ENCODE assay signal across 20 mouse cellular contexts in the genomic region with DNA sequence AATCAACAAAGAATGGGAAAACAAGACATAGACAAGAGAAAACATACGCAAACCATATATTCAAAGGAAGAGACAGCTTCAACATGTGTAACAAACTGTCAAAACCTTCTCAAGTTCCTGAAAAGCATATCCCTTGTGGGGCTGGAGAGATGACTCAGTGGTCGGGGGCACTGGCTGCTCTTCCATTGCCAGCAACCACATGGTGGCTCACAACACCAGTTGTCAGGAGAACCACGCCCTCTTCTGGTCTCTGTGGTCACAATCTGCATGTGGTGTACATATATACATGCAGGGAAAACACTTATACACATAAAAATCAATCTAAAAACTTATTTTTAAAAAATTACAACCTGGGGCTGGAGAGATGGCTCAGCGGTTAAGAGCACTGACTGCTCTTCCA. TPM values are rescaled to one million over a fixed set of nuclear protein-coding genes. Genes with fewer than 3 reads are reported as not detected.
DNase-seq lines count a peak whose midpoint lies in the region; ATAC-seq and TF ChIP-seq lines count a peak whose summit lies in the region.
"Had no signal": no experiment of that assay in that cellular context is flagged by ENCODE, and none has a peak within 500 bp of the region (broad histone marks: within the 10 kb centered on the region; RNA-seq: fewer than 3 reads in every experiment).

No protein-coding gene starts in this region.

- no peak overlapping the region for H3K27ac ChIP-seq in kidney, postnatal 0 days
- no peak overlapping the region for H3K27ac ChIP-seq in kidney, embryonic 15.5 days
- no peak overlapping the region for H3K27ac ChIP-seq in thymus, adult 2 months (ENCODE audit: control insufficient read depth, insufficient read depth, low read length)
- H3K27ac ChIP-seq: forebrain, embryonic 13.5 days; hindbrain, embryonic 10.5 days; liver, embryonic 13.5 days; midbrain, embryonic 10.5 days had no signal

- 92% methylated on average over 4 of the region's 4 CpGs for WGBS in kidney, postnatal 0 days
- WGBS in kidney, embryonic 15.5 days = 93% methylated on average over 4 of the region's 4 CpGs
- WGBS in thymus, adult 2 months = 67% methylated on average over 4 of the region's 4 CpGs

- DNase-seq in kidney, postnatal 0 days (ENCODE audit: low spot score) = no peak
- peak; percentile 23 to 41 for DNase-seq in thymus, postnatal 36 days
- no peak for DNase-seq in thymus, adult 2 months
- no peak for DNase-seq in gastrocnemius, postnatal 4 days (ENCODE audit: low spot score in 2 of 2)
- DNase-seq in gastrocnemius, postnatal 10 days = no peak
- no peak for DNase-seq in spleen, postnatal 36 days (ENCODE audit: low spot score in 2 of 2)
- DNase-seq: adrenal gland, adult 8-10 months; cerebellum, adult 11 months; cerebellum, postnatal 14 days; kidney, adult 8-10 months; left cerebral cortex, postnatal 4 days; liver, embryonic 13.5 days; lung, postnatal 14 days; right cerebral cortex, postnatal 14 days had no signal

- H3K4me2 ChIP-seq in kidney, postnatal 0 days (ENCODE audit: low read length) = no peak overlapping the region
- H3K4me2 ChIP-seq in kidney, embryonic 15.5 days = no peak overlapping the region
- H3K4me2 ChIP-seq: forebrain, embryonic 13.5 days; liver, embryonic 13.5 days had no signal

- peak; percentile 26; the same call in 1 of the 2 replicates for TF ChIP-seq CTCF in kidney, postnatal 0 days (IDR thresholded peaks at IDR 0.05; ENCODE audit: low read depth)
- TF ChIP-seq CTCF in thymus, adult 2 months (IDR thresholded peaks at IDR 0.05; ENCODE audit: borderline replicate concordance, control insufficient read depth, extremely low read depth, insufficient read depth, low read length, poor library complexity) = no peak

- no peaks in the 10 kb centered on the region for H3K4me1 ChIP-seq in kidney, postnatal 0 days (replicated peaks; ENCODE audit: insufficient read depth, low read length)
- H3K4me1 ChIP-seq in kidney, embryonic 15.5 days = no peaks in the 10 kb centered on the region
- H3K4me1 ChIP-seq in thymus, adult 2 months (replicated peaks; ENCODE audit: control insufficient read depth, insufficient read depth, low read length) = peaks cover 9% of the 10 kb centered on the region
- H3K4me1 ChIP-seq: forebrain, embryonic 13.5 days; liver, embryonic 13.5 days had no signal

- no peak overlapping the region for H3K9ac ChIP-seq in kidney, postnatal 0 days (ENCODE audit: low read depth, low read length)
- no peak overlapping the region for H3K9ac ChIP-seq in kidney, embryonic 15.5 days
- H3K9ac ChIP-seq: forebrain, embryonic 13.5 days; liver, embryonic 13.5 days had no signal

- no peak overlapping the region for H3K4me3 ChIP-seq in kidney, postnatal 0 days (replicated peaks; ENCODE audit: low read depth, low read length)
- no peak overlapping the region for H3K4me3 ChIP-seq in kidney, embryonic 15.5 days (replicated peaks)
- H3K4me3 ChIP-seq in thymus, adult 2 months (ENCODE audit: control insufficient read depth, insufficient read depth, low read length) = no peak overlapping the region
- H3K4me3 ChIP-seq: forebrain, embryonic 13.5 days; hindbrain, embryonic 10.5 days; liver, embryonic 13.5 days; midbrain, embryonic 10.5 days had no signal

- ATAC-seq in kidney, postnatal 0 days (replicated peaks; ENCODE audit: low FRiP score, low read depth) = no peak
- ATAC-seq in kidney, embryonic 15.5 days (replicated peaks; ENCODE audit: low FRiP score) = no peak
- ATAC-seq in common myeloid progenitor, adult 5-6 weeks (replicated peaks; ENCODE audit: low read depth, poor library complexity, severe bottlenecking) = peak; percentile 82
- ATAC-seq: forebrain, embryonic 13.5 days had no signal

- no peaks in the 10 kb centered on the region for H3K9me3 ChIP-seq in kidney, postnatal 0 days (replicated peaks; ENCODE audit: low read length)
- no peaks in the 10 kb centered on the region for H3K9me3 ChIP-seq in kidney, embryonic 15.5 days (replicated peaks)
- H3K9me3 ChIP-seq: forebrain, embryonic 13.5 days; G1E; hindbrain, embryonic 10.5 days; liver, embryonic 13.5 days; midbrain, embryonic 10.5 days had no signal

- H3K27me3 ChIP-seq in kidney, postnatal 0 days (ENCODE audit: insufficient read depth, low read length) = no peaks in the 10 kb centered on the region
- H3K27me3 ChIP-seq in kidney, embryonic 15.5 days = no peaks in the 10 kb centered on the region
- no peaks in the 10 kb centered on the region for H3K27me3 ChIP-seq in thymus, adult 2 months (ENCODE audit: control insufficient read depth, insufficient read depth, low read length)
- H3K27me3 ChIP-seq: forebrain, embryonic 13.5 days; liver, embryonic 13.5 days had no signal

- TF ChIP-seq POLR2A in thymus, adult 2 months (IDR thresholded peaks at IDR 0.05; ENCODE audit: control insufficient read depth, extremely low read depth, insufficient read depth, low read length, poor library complexity) = no peak

- 0 out of 2 replicates have a peak, but pooled peaks cover 3% of the 10 kb centered on the region for H3K36me3 ChIP-seq in kidney, postnatal 0 days (ENCODE audit: insufficient read depth, low read length)
- peaks cover 39% of the 10 kb centered on the region for H3K36me3 ChIP-seq in kidney, embryonic 15.5 days
- peaks cover 9% of the 10 kb centered on the region for H3K36me3 ChIP-seq in thymus, adult 2 months (ENCODE audit: control insufficient read depth, insufficient read depth, low read length)

RNA-seq across cellular contexts. Expression of gene Uri1, which starts 44.9 kb away (rescaled TPM):
- polyA plus RNA-seq in kidney, postnatal 0 days (2015; fragmentation: Nextera tagmentation; extraction: Ambion mirVana) = 52.1 and 57.9 TPM in 2 replicates
- polyA plus RNA-seq in kidney, embryonic 15.5 days (2015; fragmentation: Nextera tagmentation; extraction: Ambion mirVana) = 50.5 and 52.2 TPM in 2 replicates
- 10.3 and 11.4 TPM in 2 replicates for polyA plus RNA-seq in thymus, adult 2 months (2012; rRNA removed)
- 70.1 and 89.7 TPM in 2 replicates for total RNA-seq in common myeloid progenitor, adult 5-6 weeks (2017)
- total RNA-seq in gastrocnemius, postnatal 4 days (2021) = 10 to 100 TPM; 40.4 to 49.5 TPM
- total RNA-seq in gastrocnemius, postnatal 10 days (2021) = 10 to 100 TPM; 35.3 to 41.8 TPM

Comparison
In these comparisons a context has a peak if more than half of its experiments do, and no peak if none do; other contexts are left out.
1. DNase-seq: peak in thymus, postnatal 36 days (2 of 2); none in kidney, postnatal 0 days (single experiment), thymus, adult 2 months (single experiment), gastrocnemius, postnatal 4 days (0 of 2), gastrocnemius, postnatal 10 days (single experiment) and spleen, postnatal 36 days (0 of 2).